Mouse (Mus musculus) liver, postnatal 0 days (tissue): Measurements from ENCODE around the gene Bpifa1. TPM values are rescaled to one million over a fixed set of nuclear protein-coding genes. Genes with fewer than 3 reads are reported as not detected.

ENCODE experiments used
- ATAC-seq: fragments of 200-750 bp; cut with Nextera tagmentation; 2 replicates; pipeline ENCODE4 v1.8.0; 2017; ENCODE audit warnings: mild to moderate bottlenecking, moderate library complexity
- DNase-seq: peaks from one replicate; pipeline ENCODE4 v3.0.0-alpha.2; 2016
- H3K27ac ChIP-seq: fragments of 300-500 bp; sonication (generic); 2 replicates; pipeline ENCODE4 v1.5.1; 2014; ENCODE audit warnings: antibody characterized with exemption, moderate library complexity, mild to moderate bottlenecking, low read depth
- H3K27me3 ChIP-seq: fragments of 300-500 bp; sonication (generic); 2 replicates; pipeline ENCODE4 v1.6.1; 2014; ENCODE audit warnings: low read length, control low read depth, mixed read lengths; ENCODE audit not compliant: insufficient read depth
- H3K36me3 ChIP-seq: fragments of 300-500 bp; sonication (generic); replicated peaks from 2 replicates; pipeline ENCODE4 v1.6.1; 2014; ENCODE audit warnings: mild to moderate bottlenecking, control low read depth, low read length, moderate library complexity, mixed read lengths; ENCODE audit not compliant: insufficient read depth
- H3K4me1 ChIP-seq: fragments of 300-500 bp; sonication (generic); 2 replicates; pipeline ENCODE4 v1.6.1; 2014; ENCODE audit warnings: antibody characterized with exemption, mild to moderate bottlenecking, control low read depth; ENCODE audit not compliant: insufficient read depth
- H3K4me2 ChIP-seq: fragments of 300-500 bp; sonication (generic); 2 replicates; pipeline ENCODE4 v1.6.1; 2014; ENCODE audit warnings: low read depth, mild to moderate bottlenecking, low read length, moderate library complexity, mixed read lengths
- H3K4me3 ChIP-seq: fragments of 300-500 bp; sonication (generic); 2 replicates; pipeline ENCODE4 v1.5.1; 2014; ENCODE audit warnings: low read depth, low read length
- H3K9ac ChIP-seq: fragments of 300-500 bp; sonication (generic); replicated peaks from 2 replicates; pipeline ENCODE4 v1.6.1; 2014; ENCODE audit warnings: mild to moderate bottlenecking, moderate library complexity
- H3K9me3 ChIP-seq: fragments of 300-500 bp; sonication (generic); 2 replicates; pipeline ENCODE4 v1.6.1; 2016; ENCODE audit warnings: mild to moderate bottlenecking, control low read depth, low read length, mixed read lengths
- CTCF ChIP-seq: sonication (generic); IDR thresholded peaks from 2 replicates; pipeline ENCODE4 v1.5.1; 2016; ENCODE audit warnings: antibody characterized with exemption, low read depth
- EP300 ChIP-seq: IDR thresholded peaks from 2 replicates; pipeline ENCODE4 v1.6.1; 2016; ENCODE audit warnings: antibody characterized with exemption, low read depth, mild to moderate bottlenecking
- WGBS: fragments of 180-500 bp; shearing (Covaris S2); extraction: QIAGEN DNeasy Blood & Tissue Kit; methylation state at CpG from one replicate; pipeline ENCODE4 v1.1.7; 2014; ENCODE audit not compliant: insufficient replicate concordance; 5-methylcytosine and 5-hydroxymethylcytosine counted together
- polyA plus RNA-seq: library from polyadenylated mRNA; unstranded; fragments of >200 nt; fragmentation: Nextera tagmentation; extraction: Ambion mirVana; gene quantifications from 2 replicates; pipeline ENCODE4 v1.2.1, GENCODE M21; 2015

Bpifa1 gene
- polyA plus RNA-seq, 1 experiment from 2014 or later, result not detected

- 0 out of 2 replicates have a peak, but pooled peaks cover under 1% of the 10 kb centered on the region for H3K4me1 ChIP-seq
- no peak overlapping the region for H3K4me3 ChIP-seq
- no peaks in the 10 kb centered on the region for H3K9me3 ChIP-seq
- ATAC-seq (no peak), DNase-seq (no peak)
- no peak for TF ChIP-seq EP300
- 86% methylated on average over 6 of the region's 6 CpGs for WGBS
- no peak overlapping the region for H3K9ac ChIP-seq
- H3K36me3 ChIP-seq, result no peaks in the 10 kb centered on the region
- H3K4me2 ChIP-seq, result no peak overlapping the region
- H3K27me3 ChIP-seq, result no peaks in the 10 kb centered on the region
- H3K27ac ChIP-seq, result no peak overlapping the region
Measured at GRCm38 (mm10) chr2:154185319-154185718, 42.6 kb downstream of the Bpifa1 start.

DNA sequence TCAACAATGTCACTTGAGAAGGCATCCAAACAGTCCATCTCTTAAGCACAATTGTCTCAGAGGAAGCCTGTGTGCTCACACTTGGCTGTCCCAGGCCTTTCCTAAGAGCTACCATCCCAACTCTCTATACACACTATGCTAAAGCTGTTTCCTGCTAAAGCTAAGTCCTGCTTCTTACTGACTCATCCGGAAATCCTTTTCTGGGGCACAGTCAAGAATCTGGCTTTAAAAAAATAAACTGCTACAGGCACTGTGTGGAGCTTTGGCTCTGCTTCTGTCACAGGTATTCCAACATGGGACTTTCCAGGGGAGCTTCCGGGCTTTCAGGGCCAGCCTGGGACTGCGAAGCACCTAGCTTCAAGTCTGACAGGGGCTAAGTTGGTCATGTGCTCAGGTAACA lies 43.1 kb downstream of the Bpifa1 start:
- Histone ChIP-seq H3K4me2 (no peak overlapping the region), H3K4me1 (0 out of 2 replicates have a peak, but pooled peaks cover 3% of the 10 kb centered on the region), H3K36me3 (no peaks in the 10 kb centered on the region), H3K9me3 (no peaks in the 10 kb centered on the region), H3K9ac (no peak overlapping the region), H3K27me3 (no peaks in the 10 kb centered on the region), H3K4me3 (no peak overlapping the region), H3K27ac (no peak overlapping the region)
- TF ChIP-seq EP300, result no peak
- TF ChIP-seq CTCF, result no peak
- no peak for DNase-seq
- no peak for ATAC-seq
- 72% methylated on average over 3 of the region's 3 CpGs for WGBS

GRCm38 (mm10) chr2:154187468-154187867 lies 44.8 kb downstream of the Bpifa1 start:
- ATAC-seq (no peak), DNase-seq (no peak)
- H3K27ac ChIP-seq, result no peak overlapping the region
- H3K4me2 ChIP-seq, result no peak overlapping the region
- no peaks in the 10 kb centered on the region for H3K27me3 ChIP-seq
- H3K9me3 ChIP-seq, result no peaks in the 10 kb centered on the region
- TF ChIP-seq EP300 (no peak), CTCF (peak; percentile 54)
- no peak overlapping the region for H3K4me3 ChIP-seq
- no peak overlapping the region for H3K9ac ChIP-seq
- WGBS, result 33% methylated on average over 5 of the region's 5 CpGs
- H3K4me1 ChIP-seq, result 0 out of 2 replicates have a peak, but pooled peaks cover 3% of the 10 kb centered on the region
- no peaks in the 10 kb centered on the region for H3K36me3 ChIP-seq

DNA sequence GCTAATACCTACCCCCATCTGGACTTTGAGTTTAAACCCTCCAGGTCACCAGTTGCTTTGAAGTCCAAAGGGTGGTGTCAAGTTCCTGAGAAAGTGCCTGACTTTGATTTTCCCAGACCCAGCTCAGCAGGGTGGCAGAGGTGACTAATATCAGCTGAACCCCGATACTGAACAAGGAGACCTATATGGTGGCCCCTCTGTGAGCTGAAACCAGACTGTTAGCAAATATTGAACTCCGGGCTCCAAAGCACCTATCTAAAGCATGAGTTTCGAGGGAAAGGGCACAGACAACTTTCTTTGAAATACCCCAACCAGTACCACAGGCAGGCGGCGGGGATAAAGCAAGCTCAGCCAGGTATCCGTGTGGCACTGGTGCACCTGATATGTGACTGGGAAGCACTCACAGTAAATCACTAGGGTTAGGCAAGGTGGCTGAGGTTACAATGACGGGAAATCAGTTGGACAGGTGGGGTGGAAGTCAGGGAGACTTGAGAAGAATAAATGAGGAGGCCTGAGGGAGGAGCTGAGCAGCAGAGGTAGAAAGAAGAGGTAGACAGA lies 47.3 kb downstream of the Bpifa1 start:
- TF ChIP-seq CTCF (no peak), EP300 (no peak)
- H3K4me3 ChIP-seq, result no peak overlapping the region
- no peak for ATAC-seq
- no peak overlapping the region for H3K9ac ChIP-seq
- DNase-seq, result no peak
- H3K27ac ChIP-seq, result no peak overlapping the region
- H3K27me3 ChIP-seq, result no peaks in the 10 kb centered on the region
- 0 out of 2 replicates have a peak, but pooled peaks cover 3% of the 10 kb centered on the region for H3K4me1 ChIP-seq
- H3K9me3 ChIP-seq, result no peaks in the 10 kb centered on the region
- H3K36me3 ChIP-seq, result no peaks in the 10 kb centered on the region
- H3K4me2 ChIP-seq, result no peak overlapping the region
- WGBS, result 64% methylated on average over 7 of the region's 7 CpGs

DNA sequence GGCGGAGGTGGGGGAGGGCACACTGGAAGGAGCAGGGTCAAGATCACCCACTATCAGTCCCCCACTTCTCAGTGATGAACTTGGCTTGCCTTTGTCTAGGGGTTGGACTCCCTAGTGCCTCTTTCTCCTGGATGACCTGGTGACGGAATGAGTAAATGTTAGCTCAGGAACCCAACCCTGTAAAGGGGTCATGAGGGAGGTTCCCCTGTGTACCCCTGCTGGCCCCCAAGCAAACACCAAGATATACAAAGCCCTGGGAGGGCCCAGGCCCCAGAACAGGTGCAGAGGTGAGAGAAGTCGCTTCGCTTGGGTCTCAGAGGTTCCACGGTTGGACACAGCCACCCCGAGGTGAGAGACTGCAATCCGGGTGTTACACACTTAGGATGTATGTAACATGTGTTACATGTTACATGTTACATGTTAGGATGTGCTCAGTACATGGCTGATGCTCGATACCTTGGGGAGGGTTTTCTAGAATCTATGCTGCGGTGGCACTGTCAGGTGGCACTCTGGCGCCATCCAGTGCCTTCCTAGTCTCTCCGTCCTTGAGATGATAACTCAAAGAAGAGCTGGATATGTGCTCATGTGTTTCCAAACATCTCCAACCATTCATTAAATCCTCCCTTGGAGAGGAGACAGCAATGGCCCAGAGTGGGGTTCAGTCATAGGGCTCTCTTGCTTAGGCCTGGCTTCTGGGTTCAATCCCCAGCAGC lies 48.0 kb downstream of the Bpifa1 start, which contains the start of gene Bpifb1:
Gene Bpifb1 (plus strand): TSS at position 273 of the 713 bp plus-strand sequence.
- no peaks in the 10 kb centered on the region for H3K36me3 ChIP-seq
- H3K9me3 ChIP-seq, result no peaks in the 10 kb centered on the region
- ATAC-seq (no peak), DNase-seq (no peak)
- H3K4me1 ChIP-seq, result 0 out of 2 replicates have a peak, but pooled peaks cover 3% of the 10 kb centered on the region
- no peak within 1 kb of the TSS for H3K9ac ChIP-seq
- H3K27me3 ChIP-seq, result no peaks in the 10 kb centered on the region
- no peak within 1 kb of the TSS for H3K27ac ChIP-seq
- H3K4me2 ChIP-seq, result no peak within 1 kb of the TSS
- H3K4me3 ChIP-seq, result no peak within 1 kb of the TSS
- TF ChIP-seq CTCF (peak; percentile 39), EP300 (no peak)
- WGBS, result 72% methylated on average over 11 of the region's 11 CpGs

DNA sequence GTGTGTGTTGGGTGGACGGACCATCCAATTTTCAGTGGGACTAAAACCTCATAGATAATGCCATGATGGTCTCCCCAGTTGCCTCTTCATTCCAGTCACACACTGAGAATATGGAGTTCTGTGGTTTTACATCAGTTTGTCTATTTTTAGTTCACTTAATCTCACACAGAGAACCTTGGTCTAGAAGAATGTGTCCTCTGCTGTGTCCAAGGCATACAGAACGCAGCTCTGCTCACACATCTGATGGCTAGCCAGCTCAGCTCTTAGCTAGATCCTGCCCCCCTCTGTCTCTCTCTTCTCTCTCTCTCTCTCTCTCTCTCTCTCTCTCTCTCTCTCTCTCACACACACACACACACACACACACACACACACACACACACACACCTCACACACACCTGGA lies 49.5 kb downstream of the Bpifa1 start:
- no peak for TF ChIP-seq EP300
- Histone ChIP-seq H3K4me2 (no peak overlapping the region), H3K27ac (no peak overlapping the region), H3K4me1 (0 out of 2 replicates have a peak, but pooled peaks cover 3% of the 10 kb centered on the region), H3K9ac (no peak overlapping the region), H3K4me3 (no peak overlapping the region), H3K9me3 (no peaks in the 10 kb centered on the region), H3K27me3 (no peaks in the 10 kb centered on the region), H3K36me3 (no peaks in the 10 kb centered on the region)
- WGBS, result 78% methylated on average over 2 of the region's 2 CpGs
- DNase-seq (no peak), ATAC-seq (no peak)
